In genomic region chr11:80973976-80974375, GRCm38 (mm10) we compare ENCODE assay signal across 9 mouse cellular contexts.
DNase-seq lines count a peak whose midpoint lies in the region; ATAC-seq lines count a peak whose summit lies in the region.
"Had no signal": no experiment of that assay in that cellular context is flagged by ENCODE, and none has a peak within 500 bp of the region (broad histone marks: within the 10 kb centered on the region; RNA-seq: fewer than 3 reads in every experiment).

No protein-coding gene starts in this region.

- no peaks in the 10 kb centered on the region for H3K4me1 ChIP-seq in heart, embryonic 12.5 days (replicated peaks)

- no peaks in the 10 kb centered on the region for H3K9me3 ChIP-seq in heart, embryonic 12.5 days (replicated peaks)

- 66% methylated on average over 6 of the region's 6 CpGs for WGBS in heart, embryonic 12.5 days

- ATAC-seq in heart, embryonic 12.5 days (ENCODE audit: insufficient number of reproducible peaks, low FRiP score) = no peak

- no peak overlapping the region for H3K9ac ChIP-seq in heart, embryonic 12.5 days

- no peak overlapping the region for H3K27ac ChIP-seq in heart, embryonic 12.5 days (ENCODE audit: poor library complexity, severe bottlenecking)
- H3K27ac ChIP-seq: macrophage had no signal

- intact Hi-C loops in gastrocnemius, postnatal 14 days (cut with DNase I; ENCODE audit: low total_unique reads) = no loop called here

- no peaks in the 10 kb centered on the region for H3K27me3 ChIP-seq in heart, embryonic 12.5 days (replicated peaks)

- no peaks in the 10 kb centered on the region for H3K36me3 ChIP-seq in heart, embryonic 12.5 days

- H3K4me3 ChIP-seq in heart, embryonic 12.5 days = no peak overlapping the region

- peak; percentile 98 for DNase-seq in heart, adult 11 months
- peak; percentile 84 for DNase-seq in adrenal gland, postnatal 10 days
- DNase-seq in gastrocnemius, postnatal 14 days = peak; percentile 27
- DNase-seq in layer of hippocampus, adult 9-11 months = peak; percentile 65
- peak; percentile 67 for DNase-seq in right cerebral cortex, postnatal 14 days
- no peak for DNase-seq in urinary bladder, postnatal 4 days (ENCODE audit: low spot score in 2 of 2)
- no peak for DNase-seq in embryo, embryonic 11 days

- no peak overlapping the region for H3K4me2 ChIP-seq in heart, embryonic 12.5 days

Comparison
In these comparisons a context has a peak if more than half of its experiments do, and no peak if none do; other contexts are left out.
1. DNase-seq: peak in heart, adult 11 months (single experiment), adrenal gland, postnatal 10 days (single experiment), gastrocnemius, postnatal 14 days (single experiment), layer of hippocampus, adult 9-11 months (single experiment) and right cerebral cortex, postnatal 14 days (single experiment); none in urinary bladder, postnatal 4 days (0 of 2) and embryo, embryonic 11 days (single experiment).